Mouse (Mus musculus): ENCODE measurements around the gene Pcgf1. TPM values are rescaled to one million over a fixed set of nuclear protein-coding genes. Genes with fewer than 3 reads are reported as not detected.

Pcgf1 gene
- polyA plus RNA-seq, 1 experiment: 13.0 TPM

DNA sequence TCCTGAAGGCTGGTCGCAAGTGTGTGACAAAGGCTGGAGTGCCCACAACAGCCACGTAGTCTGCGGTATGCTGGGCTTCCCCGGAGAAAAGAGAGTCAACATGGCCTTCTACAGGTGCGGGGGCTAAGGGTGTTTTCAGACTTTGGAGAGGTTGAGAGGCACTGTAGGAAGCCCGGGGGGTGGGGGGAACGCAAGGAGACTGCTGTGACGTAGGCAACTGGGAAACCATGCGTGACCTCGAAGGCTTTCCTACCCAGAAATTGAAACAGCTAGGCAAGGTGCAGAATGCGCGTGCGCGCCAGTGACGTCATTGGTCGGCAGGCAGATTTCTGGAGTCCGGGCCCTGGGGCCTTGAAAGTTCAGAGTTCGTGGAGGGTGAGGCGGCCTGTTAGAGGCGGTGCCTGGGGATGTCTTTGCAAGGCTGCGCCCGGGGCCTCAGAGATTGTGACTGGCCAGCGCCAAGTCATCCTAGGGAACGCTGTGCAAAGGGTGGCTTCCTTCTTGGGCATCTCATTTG lies 39.1 kb upstream of the Pcgf1 start:
- Histone ChIP-seq H3K4me3 (no peak overlapping the region), H3K79me2 (ENCODE audit: control insufficient read depth, insufficient read depth) (peaks cover 9% of the 10 kb centered on the region)

DNA sequence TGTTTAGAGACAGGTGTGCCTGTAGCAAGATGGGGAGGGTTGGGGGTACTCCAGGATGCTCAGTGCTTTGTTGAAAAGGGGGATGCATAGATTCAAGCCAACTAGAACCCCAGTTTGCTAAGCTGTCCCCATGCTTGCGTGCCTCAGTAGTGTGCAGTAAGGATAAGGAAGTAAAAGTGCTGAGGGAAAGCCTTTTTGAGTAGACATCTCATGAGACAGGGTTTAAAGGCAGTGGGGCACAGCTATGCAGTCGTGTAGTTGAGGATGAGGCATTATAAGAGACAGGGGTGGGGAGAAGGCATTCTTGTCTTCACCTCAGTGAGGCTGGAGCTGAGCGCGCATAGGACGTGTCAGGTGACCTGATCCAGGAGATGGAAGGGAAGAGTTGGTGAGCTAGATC lies 37.1 kb upstream of the Pcgf1 start:
- H3K36me3 ChIP-seq (ENCODE audit: control insufficient read depth, insufficient read depth): no peaks in the 10 kb centered on the region
- no peak overlapping the region for H3ac ChIP-seq (ENCODE audit: control insufficient read depth, insufficient read length)
- H3K4me2 ChIP-seq (ENCODE audit: low read depth): no peak overlapping the region
- H3K4me3 ChIP-seq: no peak overlapping the region
- TF ChIP-seq MAX (IDR thresholded peaks at IDR 0.05; ENCODE audit: low read depth): no peak
- TF ChIP-seq POLR2A (IDR thresholded peaks at IDR 0.05; ENCODE audit: insufficient read length, low read depth): no peak
- no peak for TF ChIP-seq MYOD1 (IDR thresholded peaks at IDR 0.05; ENCODE audit: control insufficient read depth in 1 of 3, insufficient read length in 2 of 3, low read depth in 2 of 3)
- no peak for TF ChIP-seq TCF12 (IDR thresholded peaks at IDR 0.05; ENCODE audit: insufficient read depth, poor library complexity, severe bottlenecking)
- no peak for TF ChIP-seq SRF (IDR thresholded peaks at IDR 0.05; ENCODE audit: control insufficient read depth, insufficient read length, low read depth)
- no peak for TF ChIP-seq E2F4 (IDR thresholded peaks at IDR 0.05; ENCODE audit: insufficient read depth)
- TF ChIP-seq CEBPB (IDR thresholded peaks at IDR 0.05; ENCODE audit: insufficient read depth, poor library complexity, severe bottlenecking): no peak
- TF ChIP-seq MYOG (IDR thresholded peaks at IDR 0.05; ENCODE audit: control insufficient read depth in 1 of 3, insufficient read depth in 1 of 3, insufficient read length in 2 of 3, low read depth in 2 of 3): no peak
- no peak for TF ChIP-seq USF1 (IDR thresholded peaks at IDR 0.05; ENCODE audit: low read depth)
- TF ChIP-seq POLR2AphosphoS2 (IDR thresholded peaks at IDR 0.05; ENCODE audit: insufficient read length, low read depth): no peak
- no peak for TF ChIP-seq REST (IDR thresholded peaks at IDR 0.05; ENCODE audit: insufficient read depth, insufficient read length)
- no peak for TF ChIP-seq TCF3 (IDR thresholded peaks at IDR 0.05; ENCODE audit: insufficient read length, low read depth)
- no peaks in the 10 kb centered on the region for H3K79me2 ChIP-seq (ENCODE audit: control insufficient read depth, insufficient read depth)
- H3K27me3 ChIP-seq (ENCODE audit: control insufficient read depth, insufficient read depth, insufficient read length): no peaks in the 10 kb centered on the region

More for the DNA sequence above, 39.1 kb upstream of the Pcgf1 start:
- Histone ChIP-seq H3K36me3 (ENCODE audit: control insufficient read depth, insufficient read depth) (no peaks in the 10 kb centered on the region), H3K27me3 (ENCODE audit: control insufficient read depth, insufficient read depth, insufficient read length) (no peaks in the 10 kb centered on the region), H3K4me2 (ENCODE audit: low read depth) (no peak overlapping the region), H3ac (ENCODE audit: control insufficient read depth, insufficient read length) (no peak overlapping the region)
- TF ChIP-seq E2F4 (IDR thresholded peaks at IDR 0.05; ENCODE audit: insufficient read depth) (no peak), POLR2AphosphoS2 (IDR thresholded peaks at IDR 0.05; ENCODE audit: insufficient read length, low read depth) (no peak), SRF (IDR thresholded peaks at IDR 0.05; ENCODE audit: control insufficient read depth, insufficient read length, low read depth) (no peak), TCF3 (IDR thresholded peaks at IDR 0.05; ENCODE audit: insufficient read length, low read depth) (no peak)

DNA sequence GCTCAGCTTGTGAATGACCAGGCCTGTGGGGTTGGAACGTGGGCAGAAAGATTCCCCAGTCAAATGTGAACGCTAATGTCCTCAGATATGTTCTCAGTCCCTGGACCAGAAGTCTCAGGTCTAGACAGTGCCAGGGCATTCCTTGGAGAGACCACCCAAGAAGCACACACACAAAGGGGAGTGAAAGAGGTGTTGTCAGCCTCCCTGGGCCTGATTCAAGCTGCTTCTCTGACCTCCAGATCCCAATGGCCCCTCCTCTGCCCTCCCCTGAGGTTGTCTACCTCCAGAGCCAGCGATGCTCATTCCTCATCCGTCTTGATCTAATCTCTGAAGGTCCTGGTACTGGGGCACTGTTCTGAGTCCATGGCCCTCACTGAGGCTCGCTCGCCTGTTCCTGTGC lies 34.1 kb upstream of the Pcgf1 start:
- Histone ChIP-seq H3K4me3 (no peak overlapping the region), H3K4me2 (ENCODE audit: low read depth) (no peak overlapping the region), H3ac (ENCODE audit: control insufficient read depth, insufficient read length) (no peak overlapping the region), H3K36me3 (ENCODE audit: control insufficient read depth, insufficient read depth) (no peaks in the 10 kb centered on the region), H3K27me3 (ENCODE audit: control insufficient read depth, insufficient read depth, insufficient read length) (no peaks in the 10 kb centered on the region), H3K79me2 (ENCODE audit: control insufficient read depth, insufficient read depth) (no peaks in the 10 kb centered on the region)
- TF ChIP-seq E2F4 (IDR thresholded peaks at IDR 0.05; ENCODE audit: insufficient read depth) (no peak), SRF (IDR thresholded peaks at IDR 0.05; ENCODE audit: control insufficient read depth, insufficient read length, low read depth) (no peak), TCF12 (IDR thresholded peaks at IDR 0.05; ENCODE audit: insufficient read depth, poor library complexity, severe bottlenecking) (no peak), TCF3 (IDR thresholded peaks at IDR 0.05; ENCODE audit: insufficient read length, low read depth) (no peak)

DNA sequence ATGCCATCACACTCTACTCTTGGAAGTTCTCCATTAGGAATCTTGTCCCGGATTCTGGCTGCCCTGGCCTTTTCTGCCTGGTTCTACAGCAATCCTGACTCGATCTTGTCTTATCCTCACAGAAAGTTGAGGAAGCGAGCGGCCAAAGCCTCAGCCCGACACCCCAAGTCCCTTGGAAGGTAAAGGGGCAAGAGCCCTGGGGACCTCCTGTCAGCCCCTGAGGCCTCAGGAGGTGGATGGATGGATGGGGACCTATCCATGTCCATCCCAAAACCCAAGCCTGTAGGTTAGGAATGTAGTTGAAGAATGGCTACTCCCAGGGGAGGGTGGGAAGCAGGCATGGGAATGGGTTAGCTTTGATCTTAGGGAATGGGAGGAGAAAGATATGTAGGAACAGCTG lies 33.7 kb upstream of the Pcgf1 start:
- H3K4me2 ChIP-seq (ENCODE audit: low read depth): no peak overlapping the region
- H3K79me2 ChIP-seq (ENCODE audit: control insufficient read depth, insufficient read depth): no peaks in the 10 kb centered on the region
- H3ac ChIP-seq (ENCODE audit: control insufficient read depth, insufficient read length): no peak overlapping the region
- H3K27me3 ChIP-seq (ENCODE audit: control insufficient read depth, insufficient read depth, insufficient read length): no peaks in the 10 kb centered on the region
- no peak overlapping the region for H3K4me3 ChIP-seq
- H3K36me3 ChIP-seq (ENCODE audit: control insufficient read depth, insufficient read depth): no peaks in the 10 kb centered on the region
- TF ChIP-seq REST (IDR thresholded peaks at IDR 0.05; ENCODE audit: insufficient read depth, insufficient read length): no peak
- TF ChIP-seq MYOG (IDR thresholded peaks at IDR 0.05; ENCODE audit: control insufficient read depth in 1 of 3, insufficient read depth in 1 of 3, insufficient read length in 2 of 3, low read depth in 2 of 3): no peak
- no peak for TF ChIP-seq SRF (IDR thresholded peaks at IDR 0.05; ENCODE audit: control insufficient read depth, insufficient read length, low read depth)
- TF ChIP-seq USF1 (IDR thresholded peaks at IDR 0.05; ENCODE audit: low read depth): no peak
- TF ChIP-seq MYOD1 (IDR thresholded peaks at IDR 0.05; ENCODE audit: control insufficient read depth in 1 of 3, insufficient read length in 2 of 3, low read depth in 2 of 3): no peak
- TF ChIP-seq CEBPB (IDR thresholded peaks at IDR 0.05; ENCODE audit: insufficient read depth, poor library complexity, severe bottlenecking): no peak
- no peak for TF ChIP-seq E2F4 (IDR thresholded peaks at IDR 0.05; ENCODE audit: insufficient read depth)
- no peak for TF ChIP-seq TCF3 (IDR thresholded peaks at IDR 0.05; ENCODE audit: insufficient read length, low read depth)
- TF ChIP-seq POLR2AphosphoS2 (IDR thresholded peaks at IDR 0.05; ENCODE audit: insufficient read length, low read depth): no peak
- no peak for TF ChIP-seq POLR2A (IDR thresholded peaks at IDR 0.05; ENCODE audit: insufficient read length, low read depth)
- TF ChIP-seq TCF12 (IDR thresholded peaks at IDR 0.05; ENCODE audit: insufficient read depth, poor library complexity, severe bottlenecking): no peak
- TF ChIP-seq MAX (IDR thresholded peaks at IDR 0.05; ENCODE audit: low read depth): no peak

DNA sequence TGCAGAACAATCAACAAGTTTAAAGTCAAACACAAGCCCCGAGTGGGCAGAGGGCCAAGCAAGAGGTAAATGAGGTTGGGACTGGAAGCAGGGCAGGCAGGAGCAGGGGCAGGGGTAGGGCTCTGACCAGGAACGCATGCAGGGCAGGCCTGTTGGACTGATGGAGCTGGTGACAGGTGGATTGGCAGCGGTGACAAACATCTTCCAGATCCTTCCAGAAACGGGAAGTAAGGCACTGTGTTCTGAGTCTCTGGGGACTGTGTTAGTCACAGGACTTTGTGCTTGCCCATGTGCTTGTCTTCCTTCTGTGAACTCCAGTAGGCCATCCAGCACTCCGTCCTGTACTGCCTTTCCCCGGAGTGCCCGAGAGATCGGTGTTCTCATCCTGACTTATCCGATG lies 32.9 kb upstream of the Pcgf1 start:
- TF ChIP-seq SRF (IDR thresholded peaks at IDR 0.05; ENCODE audit: control insufficient read depth, insufficient read length, low read depth): no peak
- no peak for TF ChIP-seq MAX (IDR thresholded peaks at IDR 0.05; ENCODE audit: low read depth)
- TF ChIP-seq TCF3 (IDR thresholded peaks at IDR 0.05; ENCODE audit: insufficient read length, low read depth): no peak
- no peak for TF ChIP-seq REST (IDR thresholded peaks at IDR 0.05; ENCODE audit: insufficient read depth, insufficient read length)
- no peak for TF ChIP-seq MYOD1 (IDR thresholded peaks at IDR 0.05; ENCODE audit: control insufficient read depth in 1 of 3, insufficient read length in 2 of 3, low read depth in 2 of 3)
- no peak for TF ChIP-seq MYOG (IDR thresholded peaks at IDR 0.05; ENCODE audit: control insufficient read depth in 1 of 3, insufficient read depth in 1 of 3, insufficient read length in 2 of 3, low read depth in 2 of 3)
- no peak for TF ChIP-seq USF1 (IDR thresholded peaks at IDR 0.05; ENCODE audit: low read depth)
- no peak for TF ChIP-seq POLR2A (IDR thresholded peaks at IDR 0.05; ENCODE audit: insufficient read length, low read depth)
- Histone ChIP-seq H3ac (ENCODE audit: control insufficient read depth, insufficient read length) (no peak overlapping the region), H3K4me3 (no peak overlapping the region), H3K79me2 (ENCODE audit: control insufficient read depth, insufficient read depth) (no peaks in the 10 kb centered on the region), H3K36me3 (ENCODE audit: control insufficient read depth, insufficient read depth) (no peaks in the 10 kb centered on the region), H3K27me3 (ENCODE audit: control insufficient read depth, insufficient read depth, insufficient read length) (no peaks in the 10 kb centered on the region), H3K4me2 (ENCODE audit: low read depth) (no peak overlapping the region)
